Mouse (Mus musculus): Measurements from ENCODE around the gene Gm9733.

- TF ChIP-seq CTCF (IDR thresholded peaks at IDR 0.05; ENCODE audit: insufficient read depth, low read length) (no peak), POLR2A (IDR thresholded peaks at IDR 0.05; ENCODE audit: borderline replicate concordance, extremely low read depth, low read depth, low read length) (no peak)
Measured at GRCm38 (mm10) chr3:15340287-15340686, 8.2 kb upstream of the Gm9733 start.

All from lung, adult 2 months (tissue).